ENCODE assay signal across 2 mouse cellular contexts in the genomic region with DNA sequence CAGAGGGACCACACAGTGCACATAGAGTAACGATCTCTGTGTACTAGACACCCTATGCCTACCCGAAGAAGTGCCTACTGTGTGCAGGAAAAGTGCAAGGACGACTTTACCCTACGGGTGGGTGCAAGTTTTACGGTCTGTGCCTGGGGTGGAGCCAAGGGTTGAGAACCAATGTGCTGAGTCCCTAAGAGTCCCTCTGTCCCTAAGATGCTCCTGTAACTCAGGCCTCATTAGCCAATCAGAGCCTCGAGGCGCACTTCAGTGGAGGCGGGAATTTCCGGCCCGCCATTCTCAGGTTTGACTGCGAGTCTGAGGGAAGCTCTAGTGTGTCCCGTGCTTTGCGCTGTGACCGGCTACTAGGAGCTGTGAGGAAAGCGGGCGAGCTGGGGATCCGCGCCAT. TPM values are rescaled to one million over a fixed set of nuclear protein-coding genes. Genes with fewer than 3 reads are reported as not detected.
"Had no signal": no experiment of that assay in that cellular context is flagged by ENCODE, and none has a peak within 500 bp of the region (broad histone marks: within the 10 kb centered on the region; RNA-seq: fewer than 3 reads in every experiment).

No protein-coding gene starts in this region.

RNA-seq across cellular contexts. Expression of a gene that starts 34.2 kb away (rescaled TPM):
- polyA plus RNA-seq: heart, adult 2 months; liver, adult 2 months had no signal
